Mouse (Mus musculus) hindlimb bud, embryonic 11.5 days (tissue): ENCODE data around the gene C330007P06Rik.
"Not testable (repeated sequence)": the region's sequence is repeated elsewhere in the genome, so short reads cannot be mapped to it uniquely, and the experiment has no call there.

Experiments used
- DNase-seq: peaks from one replicate; pipeline ENCODE4 v3.0.0-alpha.2; 2012; ENCODE audit warnings: low read depth, low spot score; ENCODE audit errors: extremely low spot score

Gene C330007P06Rik

DNA sequence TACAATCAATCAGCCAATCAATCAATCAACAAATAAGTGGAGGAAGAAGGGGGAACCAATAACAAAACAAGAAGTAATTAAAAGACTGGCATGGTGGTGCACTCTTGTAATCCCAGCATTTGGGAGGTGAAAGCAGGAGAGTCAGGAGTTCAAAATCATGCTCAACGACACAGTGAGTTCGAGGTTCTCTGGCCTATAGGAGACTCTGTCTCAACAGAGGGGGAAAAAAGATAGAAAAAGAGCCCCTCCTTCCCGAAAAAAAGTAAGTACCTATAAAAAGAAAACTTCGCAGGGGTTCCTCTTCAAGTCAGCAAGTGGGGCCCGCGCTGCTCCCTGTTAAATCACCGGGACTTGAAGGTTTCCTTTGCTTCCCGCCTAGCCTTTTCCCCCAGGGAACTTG is at the start of gene C330007P06Rik, which contains the start of gene Ube2a:
TSS of gene C330007P06Rik (minus strand) at position 347 of the 400 bp plus-strand sequence.
TSS of gene Ube2a (plus strand) at position 136 of the 400 bp plus-strand sequence.
- DNase-seq, result no peak

DNA sequence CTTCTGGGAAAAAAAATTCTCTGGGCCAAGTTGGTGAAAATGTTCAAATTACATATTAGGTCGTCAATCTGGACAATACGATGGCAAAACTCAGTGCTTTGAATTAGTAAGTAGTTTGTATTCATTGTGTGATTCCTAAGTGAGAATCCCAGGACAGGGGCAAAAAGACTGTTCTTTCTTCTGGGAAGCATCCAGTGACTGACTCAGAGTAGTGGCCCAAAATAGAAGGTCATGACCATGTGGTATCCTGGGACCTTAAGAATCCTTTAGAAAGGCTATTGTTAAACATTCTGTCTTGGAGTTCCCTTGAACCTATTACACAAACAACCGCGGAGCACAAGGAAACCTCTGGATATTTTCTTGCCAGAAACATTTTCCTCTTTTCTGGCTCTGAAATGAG is 47.4 kb upstream of the C330007P06Rik start:
- DNase-seq, result no peak

DNA sequence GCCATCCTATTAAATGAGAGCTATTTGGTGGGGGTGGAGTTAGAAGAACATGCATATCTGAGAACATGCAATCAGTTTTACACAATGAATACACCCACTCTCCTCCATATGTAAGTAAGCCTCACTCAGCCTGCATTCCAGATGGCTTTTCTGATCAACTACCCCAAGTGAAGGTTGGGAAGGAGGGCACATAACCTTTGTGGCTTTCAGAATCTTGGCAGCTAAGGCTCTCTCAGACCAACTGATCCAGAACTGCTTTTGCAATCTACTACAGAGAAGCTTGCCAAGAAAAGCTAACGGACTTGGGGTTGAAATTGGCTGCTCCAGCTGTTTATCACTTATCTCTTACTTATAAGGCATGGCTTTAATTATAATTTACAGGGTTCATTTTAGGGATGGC is 43.8 kb upstream of the C330007P06Rik start:
- DNase-seq, result no peak

DNA sequence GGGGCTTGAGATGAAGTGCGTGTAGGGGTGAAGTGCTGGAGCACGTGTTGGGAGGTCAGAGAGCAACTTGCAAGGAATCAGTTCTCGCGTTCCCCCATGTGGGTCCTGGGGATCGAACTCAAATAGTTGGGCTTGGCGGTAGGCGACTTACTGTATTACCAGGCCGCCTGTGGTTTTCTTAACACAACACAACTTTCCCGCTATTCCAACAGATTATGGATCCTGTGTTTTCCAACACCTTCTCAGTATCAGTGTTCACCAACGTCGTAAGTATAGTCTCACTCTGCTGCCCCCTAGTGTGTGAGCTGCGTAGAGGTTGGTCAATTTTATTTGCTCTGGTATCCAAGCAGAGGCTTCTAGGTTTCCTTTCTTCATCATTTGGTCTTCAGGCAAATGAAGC is 37.4 kb upstream of the C330007P06Rik start:
- no peak for DNase-seq

DNA sequence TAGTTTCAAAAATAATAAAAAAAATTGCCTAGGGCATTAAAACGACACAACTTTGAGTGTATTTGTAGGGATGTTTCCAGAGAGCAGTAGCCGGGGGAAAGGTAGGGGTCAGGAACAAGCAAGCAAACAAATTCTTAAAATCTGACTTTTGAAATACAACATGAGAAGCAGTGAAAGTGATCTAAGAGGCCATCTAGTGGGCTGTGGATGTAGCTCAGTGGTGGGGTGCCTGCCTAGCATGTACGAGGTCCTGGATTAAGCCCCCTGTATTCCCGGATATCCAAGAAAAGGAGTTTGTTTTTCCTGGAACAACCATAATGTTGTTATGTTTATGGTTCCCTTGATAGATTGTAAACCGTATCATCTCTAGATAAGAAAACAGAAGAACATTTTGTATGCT is 32.6 kb upstream of the C330007P06Rik start:
- no peak for DNase-seq

DNA sequence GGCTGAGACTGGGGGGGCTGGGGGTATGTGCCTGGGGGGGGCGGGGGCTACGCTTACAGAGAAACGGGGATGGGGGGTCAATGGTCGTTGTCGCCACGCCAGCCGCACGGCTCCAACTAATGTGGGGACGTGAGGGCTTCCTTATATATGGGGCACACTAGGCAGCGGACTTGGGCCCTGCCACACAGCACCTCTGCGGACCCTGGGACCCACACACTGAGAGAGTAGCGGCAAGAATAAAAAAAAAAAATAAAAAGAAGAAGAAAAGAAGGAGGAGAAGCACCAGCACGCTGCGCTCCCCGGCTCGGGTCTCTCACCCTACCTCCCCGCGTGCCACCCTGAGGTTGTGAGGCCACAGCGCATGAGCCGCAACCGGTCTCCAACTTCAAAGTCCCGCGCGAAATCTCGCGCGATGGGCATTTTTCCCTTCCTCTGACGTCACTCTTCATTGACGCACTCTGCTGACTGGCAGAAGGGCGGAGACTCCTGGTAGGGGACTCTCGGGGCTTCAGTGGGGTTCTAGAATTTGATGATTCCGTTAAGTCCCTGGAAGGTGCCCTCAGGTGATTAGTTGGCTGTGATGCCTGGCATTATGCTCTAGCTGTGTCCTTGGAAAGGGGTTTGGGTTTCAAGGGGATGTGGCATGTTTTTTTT is 29.3 kb upstream of the C330007P06Rik start:
- DNase-seq, result peak; percentile 83

DNA sequence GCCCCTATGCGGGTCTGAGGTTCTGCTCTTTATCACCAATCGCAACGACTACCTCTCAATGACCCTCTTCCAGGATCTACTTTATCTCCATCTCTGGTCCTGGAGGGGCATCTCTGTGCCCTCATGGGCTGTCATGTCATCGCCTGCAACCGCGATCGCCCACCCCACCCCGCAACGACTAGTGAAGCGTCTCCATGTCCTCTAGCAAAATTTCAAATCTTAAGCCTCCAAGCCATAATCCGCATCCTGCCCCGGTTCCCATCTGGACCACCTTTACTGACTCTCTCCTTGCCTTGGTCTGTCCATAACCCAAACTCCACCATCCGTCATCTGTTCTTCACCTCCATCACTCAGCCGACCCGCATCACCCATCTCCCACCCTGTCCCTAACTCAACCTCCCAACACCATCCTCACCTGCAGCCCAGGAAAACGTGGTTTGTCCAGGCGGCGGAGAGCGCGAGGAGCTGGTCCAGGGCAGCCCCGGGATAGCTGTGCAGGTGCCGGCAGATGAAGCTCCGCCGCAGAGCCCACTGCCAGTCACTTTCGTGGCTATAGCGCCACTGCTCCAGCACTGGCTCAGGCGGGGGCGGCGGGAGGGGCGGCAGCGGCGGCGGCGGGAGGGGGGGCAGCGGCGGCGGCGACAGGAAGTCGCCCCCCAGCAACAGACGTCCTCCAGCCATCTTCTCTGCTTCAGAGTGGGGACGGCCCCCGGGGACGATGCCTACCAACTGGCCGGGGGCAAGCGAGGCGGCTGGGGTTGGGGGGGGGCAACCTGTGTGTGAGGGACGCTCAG is 28.6 kb upstream of the C330007P06Rik start, which contains the start of gene Nkrf:
TSS of gene Nkrf (minus strand) at position 579 of the 794 bp plus-strand sequence.
- no peak for DNase-seq

DNA sequence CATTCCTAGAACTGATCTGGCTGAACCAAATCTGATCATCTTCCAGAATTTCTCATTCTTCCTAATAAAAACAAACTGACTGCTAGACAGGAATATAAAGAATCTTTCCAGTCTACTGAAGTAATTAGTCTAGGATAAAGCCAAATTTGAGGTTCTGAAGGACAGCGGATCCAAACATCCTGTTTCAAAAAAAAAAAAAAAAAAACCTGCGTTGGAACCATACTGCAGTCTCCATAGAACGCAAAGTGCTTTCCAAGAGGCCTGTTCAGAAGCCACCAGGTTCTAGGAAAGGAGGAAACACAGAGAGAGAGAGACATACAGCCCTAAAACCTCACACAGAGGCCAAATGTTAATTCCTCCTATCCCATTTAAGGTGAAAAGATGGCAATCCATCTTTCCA is 27.7 kb upstream of the C330007P06Rik start:
- DNase-seq, result no peak

DNA sequence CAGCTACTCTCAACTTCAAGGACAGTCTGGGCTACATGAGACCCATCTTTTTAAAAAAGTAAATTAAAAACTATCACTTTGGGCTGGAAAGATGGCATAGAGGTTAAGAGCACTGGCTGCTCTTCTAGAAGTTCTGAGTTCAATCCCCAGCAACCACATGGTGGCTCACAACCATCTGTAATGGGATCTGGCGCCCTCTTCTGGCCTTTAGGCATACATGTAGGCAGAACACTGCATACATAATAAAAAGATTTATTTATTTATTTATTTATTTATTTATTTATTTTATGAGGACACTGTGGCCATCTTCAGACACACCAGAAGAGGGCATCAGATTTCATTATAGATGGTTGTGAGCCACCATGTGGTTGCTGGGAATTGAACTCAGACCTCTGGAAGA is 25.0 kb upstream of the C330007P06Rik start:
- DNase-seq, result not testable (repeated sequence)

DNA sequence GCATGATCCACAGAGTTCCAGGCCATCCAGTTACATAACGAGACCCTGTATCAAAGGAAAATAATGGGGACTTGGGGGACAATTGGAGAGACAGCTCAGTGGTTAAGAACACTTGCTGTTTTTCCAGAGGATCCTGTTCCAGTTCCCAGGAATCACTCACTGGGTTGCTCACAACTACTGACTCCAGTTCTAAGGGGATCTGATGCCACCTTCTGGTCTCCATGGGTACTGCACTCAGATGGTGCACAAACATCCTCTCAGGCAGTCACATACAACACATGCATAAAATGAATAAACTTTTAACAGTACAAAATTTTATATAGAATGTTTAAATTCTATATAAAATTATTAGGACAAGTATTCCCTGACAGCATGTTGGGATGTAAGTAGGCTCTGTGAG is 10.8 kb upstream of the C330007P06Rik start:
- no peak for DNase-seq

DNA sequence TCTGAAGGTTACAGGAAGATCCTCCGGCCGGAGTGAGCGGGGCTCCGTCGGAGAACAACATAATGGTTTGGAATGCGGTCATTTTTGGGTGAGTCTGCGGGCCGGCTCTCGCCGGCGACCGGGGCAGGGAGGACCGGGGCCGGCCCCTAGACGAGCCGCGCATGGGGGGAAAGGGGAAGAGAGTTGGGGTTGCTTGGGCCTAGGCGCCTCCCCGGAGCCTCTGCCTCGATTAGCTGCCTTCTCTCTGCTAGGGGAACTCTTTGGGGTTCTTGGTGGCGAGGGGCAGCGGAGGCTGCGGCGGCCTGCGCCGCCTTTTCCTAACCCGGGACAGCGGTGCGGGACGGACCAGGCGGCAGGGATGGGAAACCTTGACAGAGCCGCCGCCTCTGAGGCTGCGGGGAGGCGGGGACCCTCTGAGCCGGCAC is 805 bp upstream of the C330007P06Rik start:
- DNase-seq, result no peak

DNA sequence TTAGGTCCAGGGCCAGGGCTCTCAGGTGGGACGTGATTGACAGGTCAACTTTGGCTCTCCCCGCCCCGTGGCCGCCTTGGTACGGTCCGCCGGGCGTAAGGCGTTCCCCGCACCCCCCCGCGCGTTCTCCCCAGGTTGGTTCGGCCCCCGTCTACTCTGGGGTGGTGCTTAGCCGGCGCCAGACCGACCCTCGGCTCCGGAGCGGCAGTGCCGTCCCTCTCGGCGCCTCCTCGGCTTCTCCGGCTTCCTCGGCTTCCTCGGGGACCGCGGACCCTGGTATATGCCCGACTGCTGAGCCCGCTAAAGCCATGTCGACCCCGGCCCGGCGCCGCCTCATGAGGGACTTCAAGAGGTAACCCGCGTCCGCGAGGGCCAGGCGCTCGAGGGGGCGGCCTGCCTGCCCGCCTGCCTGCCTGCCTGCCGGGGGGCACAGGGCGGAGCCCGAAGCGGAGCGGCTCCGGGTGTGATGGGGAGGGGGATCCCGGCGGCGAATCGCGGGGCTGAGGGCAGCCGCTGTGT is 326 bp upstream of the C330007P06Rik start:
- peak; percentile 18 for DNase-seq

DNA sequence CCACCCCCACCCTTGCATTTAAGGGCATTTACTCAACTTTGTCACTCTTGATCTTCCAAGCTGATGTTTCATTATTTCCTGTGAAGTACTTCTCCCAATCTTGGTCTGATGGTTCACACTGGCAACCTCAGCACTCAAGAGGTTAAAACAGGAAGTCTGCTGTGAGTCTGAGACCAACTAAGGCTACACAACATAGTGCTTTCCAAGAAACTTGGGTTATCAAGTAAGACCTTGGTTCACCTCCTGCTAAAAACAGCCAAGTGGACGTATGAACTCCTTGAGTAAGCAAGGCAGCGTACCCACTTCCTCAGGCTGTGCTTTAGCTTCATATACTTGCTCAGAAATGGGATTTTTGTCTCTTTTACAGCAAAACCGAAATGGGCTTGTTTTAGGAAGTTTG is 3.5 kb downstream of the C330007P06Rik start:
- no peak for DNase-seq

DNA sequence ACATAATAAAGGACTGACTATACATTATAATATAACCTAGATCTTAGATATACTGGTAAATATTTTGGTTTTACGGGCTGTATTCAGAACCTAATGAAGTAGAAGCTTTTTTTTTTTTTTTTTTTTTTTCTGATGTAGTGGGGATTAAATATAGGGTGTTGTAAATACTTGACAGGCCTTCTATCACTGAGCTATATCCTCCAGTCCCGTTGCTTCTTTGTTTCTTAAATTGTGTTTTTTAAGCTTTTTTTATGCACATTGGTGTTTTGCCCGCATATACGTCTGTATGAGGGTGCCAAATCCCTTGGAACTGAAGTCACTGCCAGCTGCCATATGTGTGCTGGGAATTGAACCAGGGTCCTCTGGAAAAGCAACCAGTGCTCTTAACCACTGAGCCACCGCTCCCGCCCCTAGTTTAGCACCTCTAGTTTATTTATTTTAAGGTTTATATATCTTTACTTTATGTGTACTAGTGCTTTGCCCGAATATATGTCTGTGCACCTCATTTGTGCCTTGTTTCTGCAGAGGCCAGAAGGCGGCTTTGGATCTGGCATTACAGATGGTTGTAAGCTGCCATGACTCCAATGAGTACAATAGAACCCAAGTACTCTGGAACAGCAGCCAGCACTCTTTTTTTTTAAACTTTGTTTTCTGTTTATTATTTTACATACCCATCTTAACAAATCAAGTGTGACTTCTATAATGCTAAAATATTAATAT is 9.1 kb downstream of the C330007P06Rik start:
- no peak for DNase-seq

DNA sequence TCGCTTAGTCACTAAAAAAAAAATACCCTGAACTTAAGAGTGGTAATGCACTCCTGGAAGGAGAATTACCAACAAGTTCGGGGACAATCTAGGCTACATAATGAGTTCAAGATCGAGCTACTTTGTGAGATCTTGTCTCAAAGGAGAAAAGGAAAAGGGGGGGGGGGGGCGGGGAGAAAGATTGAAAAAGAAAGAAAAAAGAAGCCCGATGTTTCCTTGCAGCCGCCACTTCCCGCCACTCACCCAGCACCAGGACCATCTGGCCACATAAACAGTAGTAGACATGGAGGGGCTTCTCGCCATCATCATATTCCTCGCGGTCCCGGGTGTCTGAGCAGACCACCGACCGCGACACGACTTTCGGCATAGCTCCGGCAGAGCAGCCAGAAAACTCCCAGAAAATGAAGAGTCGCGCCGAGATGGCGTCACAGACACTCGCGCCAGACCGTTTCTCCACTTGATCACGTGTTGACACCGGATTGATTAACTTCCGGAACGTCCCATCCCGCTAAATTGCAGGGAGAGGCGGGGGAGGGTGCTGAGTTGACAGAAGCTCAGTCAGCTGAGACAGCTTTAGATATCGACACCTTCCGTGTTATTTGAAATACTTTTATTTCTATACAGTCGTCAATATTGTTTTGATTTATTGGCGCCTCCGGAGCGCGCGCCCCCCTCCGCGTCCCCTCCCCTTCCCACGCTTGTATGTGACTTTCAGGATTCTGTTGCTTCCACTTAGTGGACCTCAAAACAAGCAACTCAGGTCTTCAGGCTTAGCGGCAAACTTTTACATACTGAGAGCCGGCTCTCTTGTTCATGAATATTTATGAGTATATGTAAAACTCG is 9.9 kb downstream of the C330007P06Rik start:
- DNase-seq, result peak; percentile 14

DNA sequence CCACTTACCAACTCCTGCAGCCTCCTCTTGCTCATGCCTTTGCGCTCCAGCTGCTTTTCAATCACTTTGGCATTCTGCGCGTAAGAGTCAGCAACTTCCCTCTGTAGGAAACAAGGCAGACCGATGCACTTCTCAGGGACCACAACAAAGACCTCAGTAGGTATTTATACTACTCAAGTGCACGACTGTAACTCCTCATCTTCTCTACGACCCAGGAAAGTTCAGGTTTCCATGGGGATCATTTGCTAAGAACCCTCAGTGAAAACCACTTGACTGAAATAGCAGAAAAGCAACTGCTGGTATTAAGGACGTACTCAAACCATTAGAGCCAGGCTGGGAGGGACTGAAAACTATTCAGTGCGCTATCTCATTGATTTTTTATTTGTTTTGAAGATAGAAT is 21.3 kb downstream of the C330007P06Rik start:
- no peak for DNase-seq

DNA sequence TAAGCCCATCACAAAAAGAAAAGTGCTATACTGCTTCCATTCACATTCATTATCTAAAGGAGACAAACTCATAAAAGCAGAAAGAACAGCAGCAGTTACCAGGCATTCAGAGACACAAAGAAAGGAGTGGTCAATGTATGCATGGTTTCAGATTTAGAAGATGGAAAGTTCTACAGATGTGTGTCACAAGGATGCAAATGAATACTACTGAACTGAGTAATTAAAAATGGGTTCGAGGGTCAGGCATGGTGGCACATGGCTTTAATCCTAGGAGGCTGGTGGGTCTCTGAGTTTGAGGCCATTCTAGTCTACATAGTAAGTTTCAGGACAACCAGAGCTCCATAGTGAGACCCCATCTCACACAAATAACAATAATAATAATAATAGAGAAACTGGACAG is 26.8 kb downstream of the C330007P06Rik start:
- DNase-seq, result no peak

DNA sequence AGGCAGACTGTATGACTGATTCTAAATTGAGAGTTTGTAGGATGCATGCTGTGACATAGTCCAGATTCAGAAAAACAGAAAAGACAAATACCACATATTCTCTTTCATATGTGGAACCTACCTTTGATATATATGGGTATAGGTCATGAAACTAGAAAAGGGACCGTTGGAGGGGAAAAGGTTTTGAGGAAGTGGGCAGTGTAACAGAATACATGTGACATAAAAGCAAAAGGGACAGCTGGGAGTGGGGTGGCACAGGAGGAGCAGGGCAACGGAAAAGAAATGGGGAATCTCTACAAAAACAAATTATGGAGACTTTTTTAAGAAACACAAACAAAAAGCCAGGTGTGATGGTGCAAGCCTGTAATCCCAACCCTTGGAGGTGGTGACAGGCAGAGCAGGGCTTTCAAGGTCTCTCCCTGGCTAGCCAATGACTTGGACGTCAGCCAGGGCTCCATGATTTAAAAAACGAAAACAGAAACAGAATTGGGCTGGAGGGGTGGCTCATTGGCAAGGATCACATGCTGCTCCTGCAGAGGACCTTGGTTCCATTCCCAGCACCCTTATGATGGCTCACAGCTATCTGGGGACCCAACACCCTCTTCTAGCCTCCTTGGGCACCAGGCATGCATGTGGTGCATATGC is 30.4 kb downstream of the C330007P06Rik start:
- DNase-seq, result no peak

DNA sequence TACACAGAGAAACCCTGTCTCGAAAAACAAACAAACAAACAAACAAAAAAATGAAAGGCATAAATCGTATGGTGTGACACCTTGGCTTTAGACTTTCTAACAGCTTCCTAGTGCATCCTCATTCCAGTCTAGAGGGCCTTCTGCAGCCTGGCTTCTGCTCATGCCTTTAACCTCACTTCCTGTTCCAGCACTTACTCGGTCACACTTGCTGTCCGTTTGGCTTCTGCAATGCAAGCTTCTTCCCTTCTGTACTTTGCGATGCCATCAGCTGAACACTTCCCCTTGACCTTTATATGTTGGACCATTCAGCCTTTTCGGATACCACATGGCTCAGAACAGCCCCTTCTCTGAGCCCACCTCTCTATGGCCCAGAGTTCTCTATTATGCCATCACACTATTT is 32.2 kb downstream of the C330007P06Rik start:
- DNase-seq, result no peak

DNA sequence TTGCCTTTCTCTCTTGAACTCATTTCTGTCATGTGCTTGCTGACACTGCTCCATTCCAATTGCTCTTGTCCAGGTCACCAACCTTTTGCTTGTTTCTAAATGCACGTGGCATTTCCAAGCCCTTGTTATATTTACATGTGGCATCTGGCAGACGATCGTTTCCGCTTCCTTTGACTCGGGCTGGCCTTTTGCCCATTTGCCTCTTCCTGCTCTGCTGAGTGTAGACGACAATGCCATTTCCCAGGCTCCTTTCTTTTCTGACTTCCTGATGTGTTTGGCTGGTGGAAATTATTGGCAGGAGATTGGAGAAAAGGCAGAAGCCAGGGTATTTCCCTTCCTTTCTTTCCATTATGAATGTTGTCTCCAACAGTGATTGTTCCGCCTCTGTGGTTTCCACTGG is 34.5 kb downstream of the C330007P06Rik start:
- no peak for DNase-seq
